Mouse (Mus musculus): ENCODE results near the gene Dock6. TPM values are rescaled to one million over a fixed set of nuclear protein-coding genes. Genes with fewer than 3 reads are reported as not detected.

Gene Dock6
- polyA plus RNA-seq, 1 experiment from 2014 or later = 24.4 TPM

- Histone ChIP-seq H3K4me1 (no peaks in the 10 kb centered on the region), H3K36me3 (peaks cover 57% of the 10 kb centered on the region), H3K4me2 (replicated peaks) (no peak overlapping the region), H3K27me3 (no peaks in the 10 kb centered on the region), H3K9ac (no peak overlapping the region), H3K9me3 (replicated peaks) (no peaks in the 10 kb centered on the region), H3K4me3 (no peak overlapping the region), H3K27ac (peak overlapping the region; percentile 50)
- WGBS = 58% methylated on average over 10 of the region's 10 CpGs
- ATAC-seq (ENCODE audit: low FRiP score) = no peak
Observed at GRCm38 (mm10) chr9:21752252-21752792, 100.1 kb downstream of the Dock6 start.

- no peak overlapping the region for H3K27ac ChIP-seq
- H3K4me3 ChIP-seq = no peak overlapping the region
- H3K27me3 ChIP-seq = no peaks in the 10 kb centered on the region
- 71% methylated on average over 6 of the region's 6 CpGs for WGBS
- no peaks in the 10 kb centered on the region for H3K4me1 ChIP-seq
- peaks cover 61% of the 10 kb centered on the region for H3K36me3 ChIP-seq
- no peaks in the 10 kb centered on the region for H3K9me3 ChIP-seq (replicated peaks)
- H3K4me2 ChIP-seq (replicated peaks) = no peak overlapping the region
- ATAC-seq (ENCODE audit: low FRiP score) = no peak
- H3K9ac ChIP-seq = no peak overlapping the region
Observed at GRCm38 (mm10) chr9:21751347-21751746, 101.1 kb downstream of the Dock6 start.

DNA sequence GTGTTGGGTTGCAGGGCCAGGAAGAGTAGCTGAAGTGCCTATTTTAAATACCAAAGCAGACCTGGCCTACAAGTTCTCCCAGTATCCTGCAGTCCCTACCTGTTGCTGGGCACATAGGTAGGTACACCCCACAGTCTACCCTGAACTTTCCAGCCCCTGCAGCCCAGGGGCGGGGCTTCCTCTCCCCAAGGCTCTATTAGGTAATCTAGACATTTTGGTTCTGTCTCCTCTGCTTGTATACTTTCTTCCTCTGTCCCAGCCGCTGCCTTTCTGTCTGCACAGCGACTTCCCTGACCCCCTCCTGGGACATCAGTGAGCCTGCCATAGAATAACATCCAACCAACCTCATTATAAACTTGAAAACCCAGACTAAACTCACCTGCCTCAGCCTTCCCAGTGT is 102.1 kb downstream of the Dock6 start:
- Histone ChIP-seq H3K27ac (no peak overlapping the region), H3K9ac (no peak overlapping the region), H3K36me3 (peaks cover 65% of the 10 kb centered on the region), H3K27me3 (no peaks in the 10 kb centered on the region), H3K9me3 (replicated peaks) (no peaks in the 10 kb centered on the region), H3K4me3 (no peak overlapping the region), H3K4me2 (replicated peaks) (no peak overlapping the region), H3K4me1 (no peaks in the 10 kb centered on the region)
- WGBS = 74% methylated on average over 3 of the region's 3 CpGs
- no peak for ATAC-seq (ENCODE audit: low FRiP score)

Small RNA genes within 50 kb of the gene (microRNA-seq; reads per million reads assigned to microRNA genes)
- 4.3 reads per million, percentile 9 among the genes with 10 or more reads in this experiment for gene Mir7083

Other genes with a start within 250 kb of the Dock6 start
- gene Smarca4, start 236.5 kb downstream of the Dock6 start, polyA plus RNA-seq (2016; fragmentation: Nextera tagmentation; extraction: Ambion mirVana) = 173 and 181 TPM in 2 replicates
- 32.1 and 33.0 TPM in 2 replicates for gene Ldlr, start 129.2 kb downstream of the Dock6 start, polyA plus RNA-seq (2016; fragmentation: Nextera tagmentation; extraction: Ambion mirVana)
- 61.6 and 68.2 TPM in 2 replicates for gene Spc24, start 92.3 kb downstream of the Dock6 start, polyA plus RNA-seq (2016; fragmentation: Nextera tagmentation; extraction: Ambion mirVana)
- gene Kank2, start 53.9 kb downstream of the Dock6 start, polyA plus RNA-seq (2016; fragmentation: Nextera tagmentation; extraction: Ambion mirVana) = 10.6 and 11.2 TPM in 2 replicates
- gene Angptl8, start 17.1 kb downstream of the Dock6 start, polyA plus RNA-seq (2016; fragmentation: Nextera tagmentation; extraction: Ambion mirVana) = 0.26 and 1.1 TPM in 2 replicates
- 15.5 and 16.3 TPM in 2 replicates for gene Rab3d, start 65.6 kb upstream of the Dock6 start, polyA plus RNA-seq (2016; fragmentation: Nextera tagmentation; extraction: Ambion mirVana)
- 8.8 and 9.2 TPM in 2 replicates for gene Ccdc159, start 74.8 kb upstream of the Dock6 start, polyA plus RNA-seq (2016; fragmentation: Nextera tagmentation; extraction: Ambion mirVana)
- 37.0 and 37.5 TPM in 2 replicates for gene Tmem205, start 74.9 kb upstream of the Dock6 start, polyA plus RNA-seq (2016; fragmentation: Nextera tagmentation; extraction: Ambion mirVana)
- gene Plppr2, start 84.4 kb upstream of the Dock6 start, polyA plus RNA-seq (2016; fragmentation: Nextera tagmentation; extraction: Ambion mirVana) = 48.3 and 54.9 TPM in 2 replicates
- gene Swsap1, start 103.1 kb upstream of the Dock6 start, polyA plus RNA-seq (2016; fragmentation: Nextera tagmentation; extraction: Ambion mirVana) = 7.2 and 9.5 TPM in 2 replicates
- gene Epor, start 110.9 kb upstream of the Dock6 start, polyA plus RNA-seq (2016; fragmentation: Nextera tagmentation; extraction: Ambion mirVana) = 4.3 TPM in 2 replicates
- 1.9 TPM in 2 replicates for gene Rgl3, start 136.8 kb upstream of the Dock6 start, polyA plus RNA-seq (2016; fragmentation: Nextera tagmentation; extraction: Ambion mirVana)
- gene Ccdc151, start 150.0 kb upstream of the Dock6 start, polyA plus RNA-seq (2016; fragmentation: Nextera tagmentation; extraction: Ambion mirVana) = 4.1 and 4.7 TPM in 2 replicates
- gene Prkcsh, start 150.2 kb upstream of the Dock6 start, polyA plus RNA-seq (2016; fragmentation: Nextera tagmentation; extraction: Ambion mirVana) = 106 and 108 TPM in 2 replicates
- 62.6 and 62.9 TPM in 2 replicates for gene Elavl3, start 199.4 kb upstream of the Dock6 start, polyA plus RNA-seq (2016; fragmentation: Nextera tagmentation; extraction: Ambion mirVana)
- not detected in 2 replicates for gene Gm49318, start 218.6 kb upstream of the Dock6 start, polyA plus RNA-seq (2016; fragmentation: Nextera tagmentation; extraction: Ambion mirVana)
- 16.4 and 20.4 TPM in 2 replicates for gene Zfp653, start 218.7 kb upstream of the Dock6 start, polyA plus RNA-seq (2016; fragmentation: Nextera tagmentation; extraction: Ambion mirVana)
- gene Ecsit, start 232.8 kb upstream of the Dock6 start, polyA plus RNA-seq (2016; fragmentation: Nextera tagmentation; extraction: Ambion mirVana) = 37.1 and 40.0 TPM in 2 replicates
- gene Cnn1, start 246.6 kb upstream of the Dock6 start, polyA plus RNA-seq (2016; fragmentation: Nextera tagmentation; extraction: Ambion mirVana) = 1.9 and 3.1 TPM in 2 replicates